Mouse (Mus musculus): ENCODE measurements at regions not wholly inside any gene's neighbourhood (a gene's known extent, or its start where the extent isn't known, plus 50 kb on each side); places are given as distances from the start of the nearest gene placed in this dataset.

- no peak for DNase-seq
Measured at GRCm38 (mm10) chr5:12233377-12234096, 149.6 kb upstream of the Sema3d start.

- no peak for DNase-seq
Measured at GRCm38 (mm10) chr5:12243179-12243805, 139.9 kb upstream of the Sema3d start.

GRCm38 (mm10) chr5:12293685-12294084, 89.5 kb upstream of the Sema3d start:
- DNase-seq: no peak

GRCm38 (mm10) chr5:12297331-12297730, 85.9 kb upstream of the Sema3d start:
- DNase-seq: no peak

- DNase-seq: no peak
Measured at GRCm38 (mm10) chr5:12301833-12302808, 81.1 kb upstream of the Sema3d start.

- DNase-seq: no peak
Measured at GRCm38 (mm10) chr5:12309408-12309807, 73.8 kb upstream of the Sema3d start.

GRCm38 (mm10) chr5:12332648-12333305, 50.4 kb upstream of the Sema3d start:
- no peak for DNase-seq
